Mouse (Mus musculus): ENCODE measurements around the gene Guca1b.
"Not testable (repeated sequence)": the region's sequence is repeated elsewhere in the genome, so short reads cannot be mapped to it uniquely, and the experiment has no call there.

- not testable (repeated sequence) for TF ChIP-seq POLR2A (IDR thresholded peaks at IDR 0.05; ENCODE audit: borderline replicate concordance, extremely low read depth, insufficient read depth, insufficient read length, poor library complexity, severe bottlenecking); CTCF (IDR thresholded peaks at IDR 0.05; ENCODE audit: borderline replicate concordance, extremely low read depth, insufficient read depth, insufficient read length)
Observed at GRCm38 (mm10) chr17:47422616-47423015, 37.4 kb downstream of the Guca1b start.
